Mouse (Mus musculus) cerebellum, adult 2 months (tissue): ENCODE measurements at regions not wholly inside any gene's neighbourhood (a gene's known extent, or its start where the extent isn't known, plus 50 kb on each side); places are given as distances from the start of the nearest gene placed in this dataset.

Experiments
- CTCF ChIP-seq: fragments of 200-500 bp; IDR thresholded peaks from 2 replicates; pipeline ENCODE4 v1.5.1; 2011; ENCODE audit warnings: low read depth, mild to moderate bottlenecking, control low read depth, low read length, moderate library complexity, borderline replicate concordance; ENCODE audit not compliant: insufficient read depth
- POLR2A ChIP-seq: fragments of 200-500 bp; IDR thresholded peaks from 2 replicates; pipeline ENCODE4 v1.6.1; 2011; ENCODE audit warnings: low read length, control low read depth, borderline replicate concordance; ENCODE audit not compliant: insufficient read depth

GRCm38 (mm10) chrX:99608284-99608692 is 137.2 kb upstream of the Pja1 start:
- TF ChIP-seq CTCF (no peak), POLR2A (no peak)
